Mouse (Mus musculus) stomach, embryonic 15.5 days (tissue): ENCODE data around the gene Pes1. TPM values are rescaled to one million over a fixed set of nuclear protein-coding genes. Genes with fewer than 3 reads are reported as not detected.

ENCODE experiments used
- ATAC-seq: fragments of 200-750 bp; cut with Nextera tagmentation; 2 replicates; pipeline ENCODE4 v1.8.0; 2017; ENCODE audit warnings: low read depth, moderate number of reproducible peaks, moderate TSS enrichment; ENCODE audit not compliant: insufficient read depth, low FRiP score
- H3K27ac ChIP-seq: fragments of 300-500 bp; sonication (generic); 2 replicates; pipeline ENCODE4 v1.5.1; 2015; ENCODE audit warnings: mild to moderate bottlenecking, inconsistent platforms
- H3K27me3 ChIP-seq: fragments of 300-500 bp; sonication (generic); replicated peaks from 2 replicates; pipeline ENCODE4 v1.6.1; 2015; ENCODE audit warnings: inconsistent platforms
- H3K36me3 ChIP-seq: fragments of 300-500 bp; sonication (generic); 2 replicates; pipeline ENCODE4 v1.6.1; 2015; ENCODE audit warnings: inconsistent platforms
- H3K4me1 ChIP-seq: fragments of 300-500 bp; sonication (generic); 2 replicates; pipeline ENCODE4 v1.6.1; 2015; ENCODE audit warnings: inconsistent platforms
- H3K4me2 ChIP-seq: fragments of 300-500 bp; sonication (generic); 2 replicates; pipeline ENCODE4 v1.6.1; 2015; ENCODE audit warnings: mild to moderate bottlenecking, inconsistent platforms
- H3K4me3 ChIP-seq: fragments of 300-500 bp; sonication (generic); replicated peaks from 2 replicates; pipeline ENCODE4 v1.5.1; 2015; ENCODE audit warnings: inconsistent platforms
- H3K9ac ChIP-seq: fragments of 300-500 bp; sonication (generic); 2 replicates; pipeline ENCODE4 v1.6.1; 2015; ENCODE audit warnings: inconsistent platforms
- H3K9me3 ChIP-seq: fragments of 300-500 bp; sonication (generic); 2 replicates; pipeline ENCODE4 v1.6.1; 2016; ENCODE audit warnings: inconsistent platforms
- WGBS: fragments of 180-500 bp; shearing (Covaris S2); methylation state at CpG from one replicate; pipeline ENCODE4 v1.1.7; 2015; 5-methylcytosine and 5-hydroxymethylcytosine counted together
- polyA plus RNA-seq: library from polyadenylated mRNA; unstranded; fragments of >200 nt; fragmentation: Nextera tagmentation; extraction: Ambion mirVana; gene quantifications from 2 replicates; pipeline ENCODE4 v1.2.1, GENCODE M21; 2015

The Pes1 gene
- polyA plus RNA-seq, 1 experiment from 2014 or later: 75.6 TPM

GRCm38 (mm10) chr11:4023321-4023720 is 59.5 kb downstream of the Pes1 start:
- no peaks in the 10 kb centered on the region for H3K4me1 ChIP-seq
- H3K9me3 ChIP-seq: no peaks in the 10 kb centered on the region
- H3K36me3 ChIP-seq: no peaks in the 10 kb centered on the region
- ATAC-seq: no peak
- no peak overlapping the region for H3K4me2 ChIP-seq
- no peak overlapping the region for H3K27ac ChIP-seq
- no peak overlapping the region for H3K4me3 ChIP-seq
- no peaks in the 10 kb centered on the region for H3K27me3 ChIP-seq
- 69% methylated on average over 2 of the region's 2 CpGs for WGBS
- no peak overlapping the region for H3K9ac ChIP-seq

GRCm38 (mm10) chr11:4027066-4027465 is 63.3 kb downstream of the Pes1 start:
- Histone ChIP-seq H3K36me3 (no peaks in the 10 kb centered on the region), H3K4me3 (no peak overlapping the region), H3K27me3 (no peaks in the 10 kb centered on the region), H3K4me2 (no peak overlapping the region), H3K27ac (no peak overlapping the region), H3K9me3 (no peaks in the 10 kb centered on the region), H3K4me1 (0 out of 2 replicates have a peak, but pooled peaks cover 5% of the 10 kb centered on the region), H3K9ac (no peak overlapping the region)
- 68% methylated on average over 8 of the region's 8 CpGs for WGBS
- no peak for ATAC-seq

GRCm38 (mm10) chr11:4027561-4028334 is 64.0 kb downstream of the Pes1 start:
- no peak overlapping the region for H3K9ac ChIP-seq
- H3K9me3 ChIP-seq: no peaks in the 10 kb centered on the region
- H3K36me3 ChIP-seq: no peaks in the 10 kb centered on the region
- ATAC-seq: no peak
- no peaks in the 10 kb centered on the region for H3K27me3 ChIP-seq
- no peak overlapping the region for H3K4me3 ChIP-seq
- H3K4me2 ChIP-seq: no peak overlapping the region
- H3K27ac ChIP-seq: no peak overlapping the region
- 0 out of 2 replicates have a peak, but pooled peaks cover 5% of the 10 kb centered on the region for H3K4me1 ChIP-seq
- 66% methylated on average over 9 of the region's 9 CpGs for WGBS

- Histone ChIP-seq H3K27me3 (no peaks in the 10 kb centered on the region), H3K27ac (no peak overlapping the region), H3K9ac (no peak overlapping the region), H3K4me1 (0 out of 2 replicates have a peak, but pooled peaks cover 5% of the 10 kb centered on the region), H3K36me3 (no peaks in the 10 kb centered on the region), H3K4me3 (no peak overlapping the region), H3K9me3 (no peaks in the 10 kb centered on the region), H3K4me2 (no peak overlapping the region)
- 70% methylated on average over 4 of the region's 4 CpGs for WGBS
- ATAC-seq: no peak
Measured at GRCm38 (mm10) chr11:4029343-4029742, 65.6 kb downstream of the Pes1 start.

Other genes starting within 250 kb of the Pes1 start
- 0.39 and 0.40 TPM in 2 replicates for gene Osbp2, start 100.1 kb upstream of the Pes1 start, polyA plus RNA-seq
- 0.19 and 0.32 TPM in 2 replicates for gene 4921536K21Rik, start 68.9 kb upstream of the Pes1 start, polyA plus RNA-seq
- 8.0 and 8.1 TPM in 2 replicates for gene Dusp18, start 68.7 kb upstream of the Pes1 start, polyA plus RNA-seq
- gene Slc35e4, start 49.3 kb upstream of the Pes1 start, polyA plus RNA-seq: 4.0 and 4.7 TPM in 2 replicates
- 40.0 and 43.6 TPM in 2 replicates for gene Tcn2, start 31.8 kb upstream of the Pes1 start, polyA plus RNA-seq
- 0.12 and 0.21 TPM in 2 replicates for gene 4930556J24Rik, start 12.8 kb downstream of the Pes1 start, polyA plus RNA-seq
- 18.3 and 21.6 TPM in 2 replicates for gene Gal3st1, start 19.7 kb downstream of the Pes1 start, polyA plus RNA-seq
- gene Sec14l4, start 67.5 kb downstream of the Pes1 start, polyA plus RNA-seq: 1.4 and 1.5 TPM in 2 replicates
- gene Sec14l3, start 100.9 kb downstream of the Pes1 start, polyA plus RNA-seq: 0.08 and 0.18 TPM in 2 replicates
- 21.7 and 21.8 TPM in 2 replicates for gene Mtfp1, start 131.5 kb downstream of the Pes1 start, polyA plus RNA-seq
- gene Sec14l2, start 159.4 kb downstream of the Pes1 start, polyA plus RNA-seq: 1.7 and 1.9 TPM in 2 replicates
- 25.1 and 26.8 TPM in 2 replicates for gene Rnf215, start 171.2 kb downstream of the Pes1 start, polyA plus RNA-seq
- gene Ccdc157, start 196.3 kb downstream of the Pes1 start, polyA plus RNA-seq: 6.1 and 6.4 TPM in 2 replicates
- gene Sf3a1, start 196.4 kb downstream of the Pes1 start, polyA plus RNA-seq: 39.2 and 44.2 TPM in 2 replicates
- 31.1 and 33.4 TPM in 2 replicates for gene Tbc1d10a, start 222.8 kb downstream of the Pes1 start, polyA plus RNA-seq